Mouse (Mus musculus) left cerebral cortex, postnatal 14 days (tissue): ENCODE measurements at regions not wholly inside any gene's neighbourhood (a gene's known extent, or its start where the extent isn't known, plus 50 kb on each side); places are given as distances from the start of the nearest gene placed in this dataset.
A peak's percentile ranks its signal among the peaks of the same experiment; 100 is the strongest.
"Not testable (repeated sequence)": the region's sequence is repeated elsewhere in the genome, so short reads cannot be mapped to it uniquely, and the experiment has no call there.

ENCODE experiments used
- DNase-seq, 2 experiments: peaks; one replicate each; pipeline ENCODE4 v3.0.0; 2021 to 2022; ENCODE audit warnings: low spot score in 2 of 2, mixed read lengths in 1 of 2
- intact Hi-C: fragments of 180-260 bp; cut with DNase I; formaldehyde crosslinking; loops from one replicate; pipeline ENCODE4 v1.15.1; 2025

- intact Hi-C loops: loop anchor here (10.0 kb wide), 3 partner anchors 100 to 280 kb away; no protein-coding TSS in a partner anchor
- DNase-seq: peak; percentile 81 to 82
Observed at GRCm38 (mm10) chr4:8084954-8085639, 153.7 kb downstream of the Car8 start.

- peak in 1 of 2 experiments; percentile 25 for DNase-seq
- intact Hi-C loops: no loop called here
Observed at GRCm38 (mm10) chr4:8079349-8079748, 159.5 kb downstream of the Car8 start.

- DNase-seq: no peak
- intact Hi-C loops: no loop called here
Observed at GRCm38 (mm10) chr4:8072989-8073573, 165.8 kb downstream of the Car8 start.

GRCm38 (mm10) chr4:8070693-8071092 is 168.1 kb downstream of the Car8 start:
- DNase-seq, intact Hi-C loops: not testable (repeated sequence)

- intact Hi-C loops: no loop called here
- no peak for DNase-seq
Observed at GRCm38 (mm10) chr4:8068086-8068485, 170.8 kb downstream of the Car8 start.

- no peak for DNase-seq
- intact Hi-C loops: no loop called here
Observed at GRCm38 (mm10) chr4:8041776-8042175, 197.1 kb downstream of the Car8 start.

GRCm38 (mm10) chr4:8037863-8038262 is 201.0 kb downstream of the Car8 start:
- no peak for DNase-seq
- intact Hi-C loops: no loop called here

- DNase-seq, intact Hi-C loops: not testable (repeated sequence)
Observed at GRCm38 (mm10) chr4:8033402-8033801, 205.4 kb downstream of the Car8 start.

GRCm38 (mm10) chr4:8005155-8005554 is 233.7 kb downstream of the Car8 start:
- peak; percentile 61 to 73 for DNase-seq
- intact Hi-C loops: loop anchor here (10.0 kb wide), 1 partner anchor 150 kb away; no protein-coding TSS in a partner anchor

GRCm38 (mm10) chr4:7997575-7997953 is 241.3 kb downstream of the Car8 start:
- intact Hi-C loops: no loop called here
- DNase-seq: no peak

- DNase-seq: no peak
- intact Hi-C loops: no loop called here
Observed at GRCm38 (mm10) chr4:7996923-7997574, 241.8 kb downstream of the Car8 start.

GRCm38 (mm10) chr4:7992944-7993343 is 245.9 kb downstream of the Car8 start:
- intact Hi-C loops: no loop called here

GRCm38 (mm10) chr4:7987781-7988180 is 251.1 kb downstream of the Car8 start:
- intact Hi-C loops: loop anchor here (1.0 to 10.0 kb wide), 2 partner anchors 97 to 380 kb away; no protein-coding TSS in a partner anchor

More at GRCm38 (mm10) chr4:7992944-7993343, 245.9 kb downstream of the Car8 start:
- no peak for DNase-seq

GRCm38 (mm10) chr4:7987346-7987745 is 251.5 kb downstream of the Car8 start:
- DNase-seq: no peak
- intact Hi-C loops: loop anchor here (1.0 to 10.0 kb wide), 2 partner anchors 97 to 380 kb away; no protein-coding TSS in a partner anchor

More at GRCm38 (mm10) chr4:7987781-7988180, 251.1 kb downstream of the Car8 start:
- DNase-seq: peak in 1 of 2 experiments; percentile 18

GRCm38 (mm10) chr4:7984814-7985213 is 254.0 kb downstream of the Car8 start:
- DNase-seq: no peak
- intact Hi-C loops: loop anchor here (10.0 kb wide), 1 partner anchor 100 kb away; no protein-coding TSS in a partner anchor

- intact Hi-C loops: loop anchor here (10.0 kb wide), 1 partner anchor 105 kb away; no protein-coding TSS in a partner anchor
- no peak for DNase-seq
Observed at GRCm38 (mm10) chr4:7979772-7980351, 259.0 kb downstream of the Car8 start.

- intact Hi-C loops: no loop called here
- no peak for DNase-seq
Observed at GRCm38 (mm10) chr4:7977661-7978444, 261.0 kb downstream of the Car8 start.

GRCm38 (mm10) chr4:7970272-7970671 is 268.6 kb downstream of the Car8 start:
- intact Hi-C loops: no loop called here

GRCm38 (mm10) chr4:7965663-7966062 is 273.2 kb downstream of the Car8 start:
- intact Hi-C loops: no loop called here
- DNase-seq: no peak

More at GRCm38 (mm10) chr4:7970272-7970671, 268.6 kb downstream of the Car8 start:
- DNase-seq: no peak
